Mouse (Mus musculus): ENCODE data around the gene Slc39a8. TPM values are rescaled to one million over a fixed set of nuclear protein-coding genes. Genes with fewer than 3 reads are reported as not detected.
A peak's percentile ranks its signal among the peaks of the same experiment; 100 is the strongest.

Gene Slc39a8
- polyA plus RNA-seq, 2 experiments = 27.5 to 55.4 TPM

DNA sequence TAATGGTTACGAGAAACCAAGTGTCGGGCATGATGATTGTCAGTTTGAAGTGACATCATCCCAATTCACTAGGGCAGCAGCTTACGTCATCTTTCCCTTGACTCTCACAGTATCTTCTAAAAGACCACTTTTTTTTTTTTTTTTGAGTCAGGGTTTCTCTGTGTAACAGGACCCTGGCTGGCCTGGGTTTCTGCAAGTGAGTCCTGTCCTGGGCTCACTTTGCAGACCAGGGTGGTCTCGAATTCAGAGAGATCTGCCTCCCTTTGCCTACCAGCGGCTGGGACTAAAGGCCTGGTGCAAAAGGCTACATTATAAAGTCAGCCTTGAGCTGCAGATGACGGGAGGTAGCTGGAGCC, 29.9 kb downstream of the Slc39a8 start:
- ATAC-seq (ENCODE audit: insufficient read depth) = 0 out of 2 replicates have a peak, but pooled peaks have one; percentile 4
- Histone ChIP-seq H3K4me1 (replicated peaks; ENCODE audit: control insufficient read depth in 2 of 2, insufficient read depth in 2 of 2, low read length in 1 of 2) (peaks cover 17 to 19% of the 10 kb centered on the region in 2 experiments), H3K9ac (replicated peaks) (no peak overlapping the region), H3K27ac (peak overlapping the region; percentile 16; the same call in 1 of the 2 replicates), H3K27me3 (ENCODE audit: control insufficient read depth, insufficient read depth, low read length) (no peaks in the 10 kb centered on the region), H3K36me3 (replicated peaks; ENCODE audit: control insufficient read depth, insufficient read depth, low read depth) (peaks cover 29% of the 10 kb centered on the region), H3K4me3 (ENCODE audit: insufficient read depth in 1 of 2, low read depth in 2 of 2, low read length in 2 of 2) (no peak overlapping the region), H3K9me3 (ENCODE audit: control insufficient read depth, low read length) (no peaks in the 10 kb centered on the region), H3K4me2 (ENCODE audit: low read depth) (peak overlapping the region; percentile 41)
- 69% methylated on average over 6 of the region's 6 CpGs for WGBS (ENCODE audit: insufficient replicate concordance)
- no peak for TF ChIP-seq EP300 (IDR thresholded peaks at IDR 0.05; ENCODE audit: low read depth)
- TF ChIP-seq CTCF (IDR thresholded peaks at IDR 0.05; ENCODE audit: low read depth) = no peak
- no peak for DNase-seq (ENCODE audit: low read depth in 3 of 3, low spot score in 3 of 3)

DNA sequence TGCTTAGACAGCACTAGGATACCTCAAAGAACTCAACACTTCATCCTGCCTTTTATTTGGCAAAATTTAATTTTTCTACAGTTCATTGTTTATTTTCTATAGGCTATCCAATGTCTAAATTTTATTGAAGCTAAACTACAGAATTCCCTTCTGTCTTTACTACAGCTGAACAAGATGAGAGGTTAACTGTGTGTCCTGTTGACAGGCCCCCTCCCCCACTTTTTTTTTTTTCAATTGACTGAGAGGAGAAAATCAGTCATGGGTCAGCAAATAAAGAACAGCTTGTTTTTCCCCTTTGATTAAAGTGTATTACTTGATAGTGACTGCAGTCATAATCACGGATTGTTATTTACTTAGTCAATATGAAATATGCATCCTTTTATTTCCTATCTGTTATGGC, 31.2 kb downstream of the Slc39a8 start:
- Histone ChIP-seq H3K9ac (replicated peaks) (no peak overlapping the region), H3K4me2 (ENCODE audit: low read depth) (no peak overlapping the region), H3K27ac (no peak overlapping the region), H3K36me3 (replicated peaks; ENCODE audit: control insufficient read depth, insufficient read depth, low read depth) (peaks cover 41% of the 10 kb centered on the region), H3K4me3 (ENCODE audit: insufficient read depth in 1 of 2, low read depth in 2 of 2, low read length in 2 of 2) (no peak overlapping the region), H3K27me3 (ENCODE audit: control insufficient read depth, insufficient read depth, low read length) (no peaks in the 10 kb centered on the region), H3K9me3 (ENCODE audit: control insufficient read depth, low read length) (no peaks in the 10 kb centered on the region), H3K4me1 (replicated peaks; ENCODE audit: control insufficient read depth in 2 of 2, insufficient read depth in 2 of 2, low read length in 1 of 2) (peaks cover 17 to 19% of the 10 kb centered on the region in 2 experiments)
- DNase-seq (ENCODE audit: low read depth in 3 of 3, low spot score in 3 of 3) = no peak
- 76% methylated on average over 1 of the region's 1 CpGs for WGBS (ENCODE audit: insufficient replicate concordance)
- no peak for ATAC-seq (ENCODE audit: insufficient read depth)
- TF ChIP-seq EP300 (IDR thresholded peaks at IDR 0.05; ENCODE audit: low read depth) (no peak), CTCF (IDR thresholded peaks at IDR 0.05; ENCODE audit: low read depth) (no peak)

DNA sequence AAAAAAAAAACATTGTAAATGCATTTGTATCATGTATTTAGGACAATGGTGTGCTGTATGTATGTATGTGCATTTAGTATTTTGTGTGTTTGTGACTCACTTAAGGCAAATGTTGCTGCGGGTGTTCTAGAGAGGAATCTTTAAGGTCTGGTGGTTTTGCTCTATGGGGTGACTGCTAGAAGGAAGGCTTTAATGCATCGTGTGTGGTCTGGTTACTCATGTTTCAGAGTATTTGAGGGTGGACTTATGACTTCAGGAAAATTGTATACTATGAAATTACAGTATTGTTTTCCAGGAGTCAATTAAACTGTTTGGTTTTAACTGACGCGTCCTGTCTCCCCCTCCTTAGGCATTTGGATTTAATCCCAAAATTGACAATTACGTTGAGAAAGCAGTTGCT, 32.1 kb downstream of the Slc39a8 start:
- Histone ChIP-seq H3K9ac (replicated peaks) (no peak overlapping the region), H3K27me3 (ENCODE audit: control insufficient read depth, insufficient read depth, low read length) (no peaks in the 10 kb centered on the region), H3K4me2 (ENCODE audit: low read depth) (no peak overlapping the region), H3K4me1 (replicated peaks; ENCODE audit: control insufficient read depth in 2 of 2, insufficient read depth in 2 of 2, low read length in 1 of 2) (peaks cover 17 to 19% of the 10 kb centered on the region in 2 experiments), H3K27ac (no peak overlapping the region), H3K9me3 (ENCODE audit: control insufficient read depth, low read length) (no peaks in the 10 kb centered on the region), H3K4me3 (ENCODE audit: insufficient read depth in 1 of 2, low read depth in 2 of 2, low read length in 2 of 2) (no peak overlapping the region), H3K36me3 (replicated peaks; ENCODE audit: control insufficient read depth, insufficient read depth, low read depth) (peaks cover 41% of the 10 kb centered on the region)
- DNase-seq (ENCODE audit: low read depth in 3 of 3, low spot score in 3 of 3) (no peak), ATAC-seq (ENCODE audit: insufficient read depth) (no peak)
- TF ChIP-seq CTCF (IDR thresholded peaks at IDR 0.05; ENCODE audit: low read depth) = no peak
- no peak for TF ChIP-seq EP300 (IDR thresholded peaks at IDR 0.05; ENCODE audit: low read depth)
- WGBS (ENCODE audit: insufficient replicate concordance) = 84% methylated on average over 5 of the region's 5 CpGs

DNA sequence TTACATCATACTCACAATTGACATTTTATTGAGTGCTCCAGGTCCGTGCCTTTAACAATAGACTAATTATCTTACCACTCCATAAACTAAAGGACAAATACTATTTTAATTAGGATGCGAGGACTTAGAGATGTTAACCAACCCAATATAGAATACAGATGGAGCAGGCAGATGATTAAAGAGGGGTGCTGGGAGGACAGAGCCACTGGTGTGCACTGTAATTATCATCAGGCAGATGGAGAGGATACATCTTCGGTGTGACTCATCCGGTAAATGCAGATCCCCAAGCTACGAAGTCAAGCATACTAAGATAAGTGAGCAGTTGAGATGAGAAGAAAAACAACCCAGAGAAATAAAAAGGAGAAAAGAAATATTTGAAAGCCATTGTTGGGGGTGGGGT, 34.4 kb downstream of the Slc39a8 start:
- Histone ChIP-seq H3K9ac (replicated peaks) (no peak overlapping the region), H3K27ac (no peak overlapping the region), H3K36me3 (replicated peaks; ENCODE audit: control insufficient read depth, insufficient read depth, low read depth) (peaks cover 36% of the 10 kb centered on the region), H3K4me2 (ENCODE audit: low read depth) (no peak overlapping the region), H3K4me1 (replicated peaks; ENCODE audit: control insufficient read depth in 2 of 2, insufficient read depth in 2 of 2, low read length in 1 of 2) (peaks cover 8 to 10% of the 10 kb centered on the region in 2 experiments), H3K4me3 (ENCODE audit: insufficient read depth in 1 of 2, low read depth in 2 of 2, low read length in 2 of 2) (no peak overlapping the region), H3K9me3 (ENCODE audit: control insufficient read depth, low read length) (no peaks in the 10 kb centered on the region), H3K27me3 (ENCODE audit: control insufficient read depth, insufficient read depth, low read length) (no peaks in the 10 kb centered on the region)
- no peak for DNase-seq (ENCODE audit: low read depth in 3 of 3, low spot score in 3 of 3)
- 83% methylated on average over 5 of the region's 5 CpGs for WGBS (ENCODE audit: insufficient replicate concordance)
- no peak for ATAC-seq (ENCODE audit: insufficient read depth)
- TF ChIP-seq CTCF (IDR thresholded peaks at IDR 0.05; ENCODE audit: low read depth) = no peak
- no peak for TF ChIP-seq EP300 (IDR thresholded peaks at IDR 0.05; ENCODE audit: low read depth)

DNA sequence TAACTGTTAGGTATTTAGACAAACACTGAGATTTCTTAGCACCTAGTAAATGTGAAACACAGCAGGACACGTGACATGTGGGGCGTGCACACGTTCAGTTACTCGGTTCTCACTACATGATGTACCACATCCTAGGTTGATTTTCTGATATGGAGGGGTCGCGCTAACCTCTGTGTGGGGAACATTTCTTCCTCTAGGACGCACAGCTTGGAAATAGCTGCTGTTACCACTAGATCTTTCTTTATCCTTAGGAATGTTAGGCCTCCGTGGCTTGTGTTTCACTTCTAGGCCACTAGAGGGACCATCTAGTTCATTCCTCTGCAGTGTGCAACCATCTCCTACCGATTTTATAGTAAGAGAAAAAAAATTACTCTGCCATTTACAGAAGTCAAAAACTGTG, 37.7 kb downstream of the Slc39a8 start:
- no peaks in the 10 kb centered on the region for H3K9me3 ChIP-seq (ENCODE audit: control insufficient read depth, low read length)
- 52% methylated on average over 9 of the region's 9 CpGs for WGBS (ENCODE audit: insufficient replicate concordance)
- no peak overlapping the region for H3K4me3 ChIP-seq (ENCODE audit: insufficient read depth in 1 of 2, low read depth in 2 of 2, low read length in 2 of 2)
- H3K9ac ChIP-seq (replicated peaks) = no peak overlapping the region
- TF ChIP-seq CTCF (IDR thresholded peaks at IDR 0.05; ENCODE audit: low read depth) (peak; percentile 61), EP300 (IDR thresholded peaks at IDR 0.05; ENCODE audit: low read depth) (no peak)
- peaks cover 26% of the 10 kb centered on the region for H3K36me3 ChIP-seq (replicated peaks; ENCODE audit: control insufficient read depth, insufficient read depth, low read depth)
- ATAC-seq (ENCODE audit: insufficient read depth) (no peak), DNase-seq (ENCODE audit: low read depth in 3 of 3, low spot score in 3 of 3) (no peak)
- H3K27ac ChIP-seq = no peak overlapping the region
- no peaks in the 10 kb centered on the region for H3K27me3 ChIP-seq (ENCODE audit: control insufficient read depth, insufficient read depth, low read length)
- no peak overlapping the region for H3K4me2 ChIP-seq (ENCODE audit: low read depth)
- no peaks in the 10 kb centered on the region for H3K4me1 ChIP-seq (replicated peaks; ENCODE audit: control insufficient read depth in 2 of 2, insufficient read depth in 2 of 2, low read length in 1 of 2)

All from liver, embryonic 14.5 days (tissue).